Mouse (Mus musculus) ES-Bruce4 (cell line): ENCODE data around the gene Ryr2. TPM values are rescaled to one million over a fixed set of nuclear protein-coding genes. Genes with fewer than 3 reads are reported as not detected.
A peak's percentile ranks its signal among the peaks of the same experiment; 100 is the strongest.

Source experiments
- H3K27ac ChIP-seq: 2 replicates; pipeline ENCODE4 v1.5.1; 2012; ENCODE audit warnings: low read length, inconsistent platforms; ENCODE audit not compliant: insufficient read depth
- H3K27me3 ChIP-seq: 2 replicates; pipeline ENCODE4 v1.6.1; 2012; ENCODE audit warnings: mild to moderate bottlenecking, low read length, inconsistent platforms; ENCODE audit not compliant: control insufficient read depth, poor library complexity, insufficient read depth, severe bottlenecking
- H3K36me3 ChIP-seq: 2 replicates; pipeline ENCODE4 v1.6.1; 2012; ENCODE audit warnings: inconsistent platforms, mild to moderate bottlenecking, low read length, moderate library complexity; ENCODE audit not compliant: control insufficient read depth, poor library complexity, insufficient read depth, severe bottlenecking
- H3K4me1 ChIP-seq: one replicate; pipeline ENCODE4 v1.8.1; 2011; ENCODE audit warnings: low read length; ENCODE audit not compliant: control insufficient read depth, insufficient read depth
- H3K4me3 ChIP-seq: 2 replicates; pipeline ENCODE4 v1.5.1; 2011; ENCODE audit warnings: low read depth, mild to moderate bottlenecking, low read length
- H3K9ac ChIP-seq: 2 replicates; pipeline ENCODE4 v1.6.1; 2012; ENCODE audit warnings: low read depth, mild to moderate bottlenecking, inconsistent platforms; ENCODE audit not compliant: poor library complexity, severe bottlenecking
- H3K9me3 ChIP-seq: replicated peaks from 2 replicates; pipeline ENCODE4 v1.6.1; 2012; ENCODE audit warnings: mild to moderate bottlenecking, low read length, inconsistent platforms; ENCODE audit not compliant: control insufficient read depth, poor library complexity, insufficient read depth, severe bottlenecking
- CTCF ChIP-seq: IDR thresholded peaks from one replicate; pipeline ENCODE4 v1.8.1; 2011; ENCODE audit warnings: low read depth, low read length
- EP300 ChIP-seq: IDR thresholded peaks from 2 replicates; pipeline ENCODE4 v1.6.1; 2011; ENCODE audit warnings: low read depth, low read length; ENCODE audit not compliant: insufficient read depth
- POLR2A ChIP-seq: IDR thresholded peaks from one replicate; pipeline ENCODE4 v1.8.1; 2011; ENCODE audit warnings: low read length; ENCODE audit not compliant: insufficient read depth
- polyA plus RNA-seq: library from polyadenylated mRNA; stranded (reverse); fragments of >200 nt; gene quantifications from 2 replicates; pipeline ENCODE4 v1.2.4, GENCODE M21; 2011; ENCODE audit warnings: low read depth; ENCODE audit not compliant: missing spikeins, insufficient read depth, insufficient read length

Ryr2 gene
- polyA plus RNA-seq, 1 experiment, result 2.9 TPM

DNA sequence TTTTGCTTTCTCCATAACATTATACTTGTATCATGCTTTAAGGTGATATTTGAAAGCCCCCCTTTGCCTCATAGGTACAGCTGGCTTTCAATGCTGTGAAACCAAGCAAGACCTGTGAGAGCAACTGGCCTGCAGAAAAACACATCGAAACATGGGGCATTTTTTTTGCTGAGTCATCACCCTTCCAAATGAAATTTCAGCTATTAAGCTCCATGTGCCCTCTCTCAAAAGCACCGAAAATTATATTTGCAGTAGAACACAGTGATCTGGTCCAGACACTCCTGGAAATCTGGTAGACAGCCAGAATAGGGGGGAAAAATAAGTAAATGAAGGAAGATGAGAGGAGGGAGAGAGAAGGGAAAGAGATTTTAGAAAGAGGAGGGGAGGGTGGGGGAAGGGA lies 180.5 kb downstream of the Ryr2 start:
- H3K9me3 ChIP-seq, result no peaks in the 10 kb centered on the region
- no peaks in the 10 kb centered on the region for H3K4me1 ChIP-seq
- H3K27me3 ChIP-seq, result no peaks in the 10 kb centered on the region
- no peak overlapping the region for H3K9ac ChIP-seq
- no peak for TF ChIP-seq EP300
- TF ChIP-seq POLR2A, result no peak
- no peak for TF ChIP-seq CTCF
- no peaks in the 10 kb centered on the region for H3K36me3 ChIP-seq
- H3K27ac ChIP-seq, result peak overlapping the region; percentile 55
- no peak overlapping the region for H3K4me3 ChIP-seq

DNA sequence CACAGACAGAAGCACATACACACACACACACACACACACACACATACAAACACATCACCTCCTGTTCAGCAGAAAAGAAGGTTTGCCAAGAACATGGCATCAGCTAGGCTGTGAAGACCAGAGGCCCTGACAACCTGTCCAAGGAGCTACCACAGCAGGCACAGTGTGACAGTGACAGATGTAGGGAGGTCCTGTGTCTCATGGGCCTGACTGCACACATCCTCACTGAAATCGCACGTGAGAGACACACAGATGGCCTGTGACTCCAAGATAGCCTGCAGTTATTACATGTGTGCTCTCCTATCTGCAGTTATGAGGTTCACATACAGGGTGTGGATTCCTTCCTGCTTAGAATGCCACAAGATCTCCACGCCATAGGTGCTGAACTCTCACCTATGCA lies 182.0 kb downstream of the Ryr2 start:
- Histone ChIP-seq H3K27me3 (no peaks in the 10 kb centered on the region), H3K9ac (no peak overlapping the region), H3K4me1 (no peaks in the 10 kb centered on the region), H3K27ac (no peak overlapping the region), H3K36me3 (no peaks in the 10 kb centered on the region), H3K9me3 (no peaks in the 10 kb centered on the region), H3K4me3 (no peak overlapping the region)
- TF ChIP-seq CTCF (no peak), EP300 (no peak), POLR2A (no peak)

DNA sequence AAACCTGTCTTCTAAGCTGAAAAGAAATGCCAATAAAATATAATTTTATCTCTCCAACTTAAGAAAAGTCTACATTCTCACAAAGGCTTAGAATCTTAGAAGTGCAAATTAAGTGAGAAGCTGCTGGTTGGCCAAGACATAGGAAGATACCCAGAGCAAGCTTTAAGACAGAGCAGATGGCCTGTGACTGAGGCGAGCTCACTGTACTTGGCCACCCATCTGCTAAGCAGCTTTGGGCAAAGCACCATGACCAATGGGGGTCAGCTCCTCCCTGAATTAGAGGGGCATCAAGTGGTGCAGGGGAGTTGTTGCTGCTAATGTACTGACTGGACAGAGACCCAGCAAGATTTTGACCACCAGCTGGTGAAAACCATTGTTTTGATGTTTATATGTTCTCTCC lies 186.2 kb downstream of the Ryr2 start:
- no peaks in the 10 kb centered on the region for H3K9me3 ChIP-seq
- no peak overlapping the region for H3K4me3 ChIP-seq
- H3K4me1 ChIP-seq, result peaks cover 5% of the 10 kb centered on the region
- H3K27ac ChIP-seq, result no peak overlapping the region
- no peak overlapping the region for H3K9ac ChIP-seq
- H3K27me3 ChIP-seq, result no peaks in the 10 kb centered on the region
- no peak for TF ChIP-seq POLR2A
- no peak for TF ChIP-seq CTCF
- no peak for TF ChIP-seq EP300
- H3K36me3 ChIP-seq, result no peaks in the 10 kb centered on the region

DNA sequence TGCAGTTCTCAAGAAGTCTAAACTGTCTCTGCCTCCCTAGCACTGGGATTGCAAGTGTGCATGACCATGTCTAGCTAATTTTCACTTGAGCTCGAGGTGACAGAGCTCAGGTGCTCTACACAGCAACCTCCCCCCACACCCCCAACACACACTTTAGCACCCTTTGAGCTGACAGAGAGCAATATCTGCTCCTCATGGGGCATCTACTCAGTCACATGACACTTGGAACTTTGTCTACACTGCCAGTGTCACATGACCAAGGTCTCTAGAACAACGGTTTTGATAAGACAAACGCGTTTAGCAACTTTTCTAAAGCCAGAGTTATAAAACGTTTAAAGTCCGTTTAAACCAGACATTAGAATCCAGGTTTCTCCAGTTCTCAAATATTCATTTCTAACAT lies 187.3 kb downstream of the Ryr2 start:
- Histone ChIP-seq H3K9me3 (peaks cover 7% of the 10 kb centered on the region; the same call in 1 of the 2 replicates), H3K9ac (no peak overlapping the region), H3K4me3 (no peak overlapping the region), H3K36me3 (no peaks in the 10 kb centered on the region), H3K27ac (no peak overlapping the region), H3K27me3 (no peaks in the 10 kb centered on the region), H3K4me1 (peaks cover 5% of the 10 kb centered on the region)
- TF ChIP-seq CTCF (no peak), POLR2A (no peak), EP300 (no peak)

DNA sequence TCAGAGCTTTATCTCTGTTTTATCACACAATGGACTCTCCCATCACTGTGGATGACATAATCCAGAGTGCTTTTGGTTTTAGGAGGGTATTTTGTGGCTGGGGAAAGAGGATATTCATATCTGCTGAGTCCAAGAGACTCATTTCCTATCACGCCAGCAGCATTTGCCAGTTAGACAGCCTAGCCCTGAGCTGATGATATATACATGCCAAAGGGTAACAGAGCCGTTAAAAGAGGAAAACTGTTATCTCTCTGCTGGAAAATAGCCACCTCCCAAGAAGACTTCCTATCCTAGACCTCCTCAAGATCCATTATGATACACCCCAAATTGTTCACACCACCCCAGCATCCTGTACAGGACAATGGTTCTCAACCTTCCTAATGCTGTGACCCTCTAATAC lies 191.1 kb downstream of the Ryr2 start:
- Histone ChIP-seq H3K36me3 (no peaks in the 10 kb centered on the region), H3K27me3 (no peaks in the 10 kb centered on the region), H3K4me3 (no peak overlapping the region), H3K9me3 (peaks cover 7% of the 10 kb centered on the region; the same call in 1 of the 2 replicates), H3K9ac (no peak overlapping the region), H3K4me1 (peaks cover 6% of the 10 kb centered on the region), H3K27ac (no peak overlapping the region)
- no peak for TF ChIP-seq EP300
- TF ChIP-seq POLR2A, result no peak

DNA sequence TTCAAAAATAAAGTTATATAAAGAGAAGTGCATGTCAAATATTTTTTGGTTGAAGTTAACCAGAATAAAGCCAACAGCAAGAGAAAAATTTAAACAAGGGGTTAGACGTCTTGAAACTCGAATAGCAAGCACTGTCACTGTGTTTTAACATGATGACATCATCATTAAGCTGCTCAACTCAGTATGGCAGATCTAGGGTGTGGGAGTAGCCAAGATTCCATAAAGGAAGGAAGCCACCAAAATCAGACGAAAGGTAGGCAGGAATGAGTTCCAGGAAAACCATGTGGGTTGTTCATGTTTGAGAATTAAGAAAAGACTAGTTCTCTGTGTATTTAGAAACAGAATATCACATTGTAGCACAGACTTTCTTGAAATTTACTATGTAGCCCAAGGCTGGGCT lies 192.1 kb downstream of the Ryr2 start:
- no peak overlapping the region for H3K4me3 ChIP-seq
- no peaks in the 10 kb centered on the region for H3K27me3 ChIP-seq
- H3K4me1 ChIP-seq, result peaks cover 6% of the 10 kb centered on the region
- no peak overlapping the region for H3K9ac ChIP-seq
- H3K36me3 ChIP-seq, result no peaks in the 10 kb centered on the region
- peaks cover 7% of the 10 kb centered on the region; the same call in 1 of the 2 replicates for H3K9me3 ChIP-seq
- TF ChIP-seq EP300 (no peak), POLR2A (no peak), CTCF (no peak)
- H3K27ac ChIP-seq, result no peak overlapping the region

DNA sequence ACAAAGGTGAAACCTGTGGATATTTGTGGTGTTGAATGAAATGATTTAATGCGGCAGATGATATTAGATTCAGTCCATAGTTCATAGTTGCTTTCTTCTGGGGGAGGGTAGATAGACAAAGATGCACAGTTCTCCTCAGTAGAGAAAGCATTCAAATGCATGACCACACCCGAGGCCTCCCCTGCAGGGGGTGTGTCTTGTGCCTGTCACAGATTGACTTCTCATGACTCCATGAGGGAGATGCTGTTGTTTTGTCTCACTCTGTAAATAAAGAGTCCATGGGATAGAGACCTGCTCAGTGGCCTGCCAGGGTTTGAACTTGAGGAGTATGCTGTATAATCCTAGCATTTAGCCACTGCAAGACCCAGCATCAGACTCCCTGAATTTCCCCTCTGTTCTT lies 194.5 kb downstream of the Ryr2 start:
- peaks cover 7% of the 10 kb centered on the region for H3K4me1 ChIP-seq
- TF ChIP-seq CTCF, result no peak
- peak; percentile 94 for TF ChIP-seq EP300
- no peak overlapping the region for H3K4me3 ChIP-seq
- no peaks in the 10 kb centered on the region for H3K27me3 ChIP-seq
- H3K36me3 ChIP-seq, result no peaks in the 10 kb centered on the region
- peaks cover 7% of the 10 kb centered on the region; the same call in 1 of the 2 replicates for H3K9me3 ChIP-seq
- 0 out of 2 replicates have a peak overlapping the region, but pooled peaks have one; percentile 65 for H3K27ac ChIP-seq
- no peak overlapping the region for H3K9ac ChIP-seq
